Mouse (Mus musculus) lung, adult 2 months (tissue): ENCODE results near the gene Fam32a.

Source experiments
- CTCF ChIP-seq: fragments of 200-500 bp; IDR thresholded peaks from 2 replicates; pipeline ENCODE4 v1.5.1; 2011; ENCODE audit warnings: mild to moderate bottlenecking, low read length, control low read depth; ENCODE audit not compliant: insufficient read depth
- POLR2A ChIP-seq: fragments of 200-500 bp; IDR thresholded peaks from 2 replicates; pipeline ENCODE4 v1.6.1; 2011; ENCODE audit warnings: low read depth, mild to moderate bottlenecking, control low read depth, low read length, borderline replicate concordance; ENCODE audit errors: extremely low read depth

DNA sequence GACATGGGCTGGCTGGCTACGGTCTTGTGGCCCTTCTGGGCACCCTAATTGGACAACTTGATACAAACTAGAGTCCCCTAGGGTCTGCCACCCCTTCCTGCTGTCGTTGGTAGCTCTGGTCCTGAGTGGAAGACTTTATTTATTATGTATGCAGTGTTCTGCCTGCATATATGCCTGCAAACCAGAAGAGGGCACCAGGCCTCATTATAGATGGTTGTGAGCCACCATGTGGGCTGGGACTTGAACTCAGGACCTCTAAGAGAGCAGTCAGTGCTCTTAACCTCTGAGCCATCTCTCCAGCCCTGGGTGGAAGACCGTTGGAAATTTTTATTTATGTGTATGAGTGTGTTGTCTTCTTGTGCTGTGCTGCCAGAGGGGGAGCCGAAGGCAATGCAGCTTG, 1.2 kb downstream of the Fam32a start:
- no peak for TF ChIP-seq CTCF
- no peak for TF ChIP-seq POLR2A
